Mouse (Mus musculus): ENCODE results near the gene Rnaseh2a.

DNA sequence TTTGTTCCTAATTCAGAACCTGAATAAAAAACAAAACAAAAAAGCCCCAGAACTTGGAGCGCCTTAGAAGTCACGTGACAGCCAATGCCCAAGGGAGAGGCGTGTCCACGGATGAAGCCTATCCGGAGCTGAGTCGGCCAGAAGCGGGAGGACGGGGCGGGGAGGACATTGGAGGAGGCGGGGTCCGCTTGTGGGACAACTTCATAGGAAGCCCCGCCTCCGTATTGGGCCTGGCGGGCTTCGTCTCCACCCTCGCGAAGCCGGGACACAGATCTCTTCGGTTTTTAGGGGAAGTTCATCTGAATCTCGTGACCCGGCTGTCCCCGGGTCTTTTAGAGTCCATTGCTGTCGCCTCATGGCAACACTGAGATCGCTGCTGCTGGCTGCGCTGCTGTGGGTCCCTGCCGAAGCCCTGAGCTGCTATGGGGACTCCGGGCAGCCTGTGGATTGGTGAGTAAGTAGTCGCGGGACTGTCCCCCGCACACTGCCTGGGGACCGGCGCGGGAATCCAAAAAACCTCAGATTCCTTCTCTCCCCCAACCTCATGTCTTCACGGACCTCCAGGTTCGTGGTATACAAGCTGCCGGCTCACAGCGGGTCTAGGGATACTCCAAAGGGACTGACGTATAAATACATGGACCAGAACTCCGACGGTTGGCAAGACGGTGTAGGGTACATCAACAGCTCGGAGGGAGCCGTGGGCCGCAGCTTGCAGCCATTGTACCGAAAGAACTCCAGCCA lies 61.0 kb downstream of the Rnaseh2a start, which contains the start of gene Dnase2a:
- no peak for TF ChIP-seq ZC3H11A (IDR thresholded peaks at IDR 0.05; ENCODE audit: borderline replicate concordance, low read depth, low read length)
- TF ChIP-seq MAFK (IDR thresholded peaks at IDR 0.05; ENCODE audit: insufficient read depth, low read depth, low read length), result 0 out of 2 replicates have a peak, but pooled peaks have one; percentile 31
- no peak for TF ChIP-seq HCFC1 (IDR thresholded peaks at IDR 0.05; ENCODE audit: borderline replicate concordance, insufficient read depth, low read length)
- TF ChIP-seq CHD2 (IDR thresholded peaks at IDR 0.05; ENCODE audit: low read depth, low read length), result no peak
- no peak for TF ChIP-seq ZNF384 (IDR thresholded peaks at IDR 0.05; ENCODE audit: low read depth, low read length)

Data from ES-E14 (cell line).